ENCODE assay signal across 17 mouse cellular contexts in the genomic region with DNA sequence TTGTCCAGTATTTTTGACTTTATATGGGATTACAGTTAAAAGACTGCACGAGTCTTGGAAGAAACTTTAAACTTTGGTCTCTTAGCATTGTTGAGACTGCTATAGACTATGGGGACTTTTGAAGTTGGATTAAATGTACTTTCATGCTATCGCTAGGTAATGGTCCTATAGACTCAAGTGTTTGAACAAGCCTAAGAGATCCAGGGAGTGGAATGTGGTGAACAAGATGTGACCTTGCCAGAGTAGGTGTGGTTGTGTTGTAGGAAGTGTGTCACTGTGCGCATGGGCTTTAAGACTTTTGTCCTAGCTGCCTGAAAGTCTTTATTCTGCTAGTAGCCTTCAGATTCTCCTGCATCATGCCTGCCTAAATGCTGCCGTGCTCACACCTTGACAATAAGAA.
"Had no signal": no experiment of that assay in that cellular context is flagged by ENCODE, and none has a peak within 500 bp of the region (broad histone marks: within the 10 kb centered on the region; RNA-seq: fewer than 3 reads in every experiment).

No protein-coding gene starts in this region.

- H3K4me2 ChIP-seq: liver, embryonic 12.5 days; midbrain, embryonic 12.5 days; neural tube, embryonic 13.5 days; neural tube, embryonic 15.5 days had no signal

- H3K4me3 ChIP-seq: liver, embryonic 12.5 days; midbrain, embryonic 10.5 days; midbrain, embryonic 12.5 days; myocyte; neural tube, embryonic 13.5 days; neural tube, embryonic 15.5 days had no signal

- H3K36me3 ChIP-seq: liver, embryonic 12.5 days; midbrain, embryonic 10.5 days; midbrain, embryonic 12.5 days; neural tube, embryonic 13.5 days; neural tube, embryonic 15.5 days had no signal

- H3K9me3 ChIP-seq: liver, embryonic 12.5 days; midbrain, embryonic 10.5 days; midbrain, embryonic 12.5 days; neural tube, embryonic 13.5 days; neural tube, embryonic 15.5 days had no signal

- H3K27me3 ChIP-seq: liver, embryonic 12.5 days; midbrain, embryonic 12.5 days; neural tube, embryonic 13.5 days; neural tube, embryonic 15.5 days had no signal

- H3K9ac ChIP-seq: liver, embryonic 12.5 days; liver, embryonic 14.5 days; midbrain, embryonic 12.5 days; neural tube, embryonic 13.5 days; neural tube, embryonic 15.5 days had no signal

- H3K4me1 ChIP-seq: liver, embryonic 12.5 days; midbrain, embryonic 10.5 days; midbrain, embryonic 12.5 days; neural tube, embryonic 13.5 days; neural tube, embryonic 15.5 days had no signal

- DNase-seq: midbrain, embryonic 14.5 days; retina, postnatal 1 day; right cerebral cortex, adult 18-20 months; right cerebral cortex, postnatal 25 days; right cerebral cortex, postnatal 4 days; spleen, adult 18-20 months; thymus, adult 2 months; thymus, postnatal 25 days; thymus, postnatal 4 days had no signal

- H3K27ac ChIP-seq: liver, embryonic 12.5 days; liver, embryonic 14.5 days; midbrain, embryonic 10.5 days; midbrain, embryonic 12.5 days; neural tube, embryonic 13.5 days; neural tube, embryonic 15.5 days had no signal

- ATAC-seq: liver, embryonic 12.5 days; midbrain, embryonic 16.5 days had no signal
